Mouse (Mus musculus) heart, embryonic 16.5 days (tissue): Measurements from ENCODE around the gene Ccl25. TPM values are rescaled to one million over a fixed set of nuclear protein-coding genes. Genes with fewer than 3 reads are reported as not detected.
A peak's percentile ranks its signal among the peaks of the same experiment; 100 is the strongest.

ENCODE experiments used
- ATAC-seq: fragments of 200-750 bp; cut with Nextera tagmentation; replicated peaks from 2 replicates; pipeline ENCODE4 v1.8.0; 2017; ENCODE audit warnings: moderate number of reproducible peaks; ENCODE audit not compliant: insufficient read depth, low FRiP score; ENCODE audit errors: extremely low read depth
- H3K27ac ChIP-seq: fragments of 300-500 bp; sonication (generic); 2 replicates; pipeline ENCODE4 v1.5.1; 2014; ENCODE audit warnings: mild to moderate bottlenecking, low read length, control low read depth, moderate library complexity
- H3K27me3 ChIP-seq: fragments of 300-500 bp; sonication (generic); 2 replicates; pipeline ENCODE4 v1.6.1; 2014; ENCODE audit warnings: low read length, mixed read lengths; ENCODE audit not compliant: control insufficient read depth, insufficient read depth
- H3K36me3 ChIP-seq: fragments of 300-500 bp; sonication (generic); 2 replicates; pipeline ENCODE4 v1.6.1; 2014; ENCODE audit not compliant: control insufficient read depth, insufficient read depth
- H3K4me1 ChIP-seq: fragments of 300-500 bp; sonication (generic); 2 replicates; pipeline ENCODE4 v1.6.1; 2014; ENCODE audit warnings: low read length, mixed read lengths; ENCODE audit not compliant: control insufficient read depth, insufficient read depth
- H3K4me2 ChIP-seq: fragments of 300-500 bp; sonication (generic); 2 replicates; pipeline ENCODE4 v1.6.1; 2014; ENCODE audit warnings: low read depth, mild to moderate bottlenecking, control low read depth, low read length
- H3K4me3 ChIP-seq: fragments of 300-500 bp; sonication (generic); 2 replicates; pipeline ENCODE4 v1.5.1; 2014; ENCODE audit warnings: mild to moderate bottlenecking, control low read depth, low read length
- H3K9ac ChIP-seq: fragments of 300-500 bp; sonication (generic); 2 replicates; pipeline ENCODE4 v1.6.1; 2014; ENCODE audit warnings: low read length, control low read depth
- H3K9me3 ChIP-seq: fragments of 300-500 bp; sonication (generic); replicated peaks from 2 replicates; pipeline ENCODE4 v1.6.1; 2016; ENCODE audit warnings: low read length; ENCODE audit not compliant: control insufficient read depth
- WGBS: fragments of 180-500 bp; shearing (Covaris S2); extraction: QIAGEN DNeasy Blood & Tissue Kit; methylation state at CpG from one replicate; pipeline ENCODE4 v1.1.7; 2014; 5-methylcytosine and 5-hydroxymethylcytosine counted together
- polyA plus RNA-seq: library from polyadenylated mRNA; unstranded; fragments of >200 nt; fragmentation: Nextera tagmentation; extraction: Ambion mirVana; gene quantifications from 2 replicates; pipeline ENCODE4 v1.2.1, GENCODE M21; 2015

Ccl25 gene
- polyA plus RNA-seq: 40.8 and 79.9 TPM in 2 replicates

DNA sequence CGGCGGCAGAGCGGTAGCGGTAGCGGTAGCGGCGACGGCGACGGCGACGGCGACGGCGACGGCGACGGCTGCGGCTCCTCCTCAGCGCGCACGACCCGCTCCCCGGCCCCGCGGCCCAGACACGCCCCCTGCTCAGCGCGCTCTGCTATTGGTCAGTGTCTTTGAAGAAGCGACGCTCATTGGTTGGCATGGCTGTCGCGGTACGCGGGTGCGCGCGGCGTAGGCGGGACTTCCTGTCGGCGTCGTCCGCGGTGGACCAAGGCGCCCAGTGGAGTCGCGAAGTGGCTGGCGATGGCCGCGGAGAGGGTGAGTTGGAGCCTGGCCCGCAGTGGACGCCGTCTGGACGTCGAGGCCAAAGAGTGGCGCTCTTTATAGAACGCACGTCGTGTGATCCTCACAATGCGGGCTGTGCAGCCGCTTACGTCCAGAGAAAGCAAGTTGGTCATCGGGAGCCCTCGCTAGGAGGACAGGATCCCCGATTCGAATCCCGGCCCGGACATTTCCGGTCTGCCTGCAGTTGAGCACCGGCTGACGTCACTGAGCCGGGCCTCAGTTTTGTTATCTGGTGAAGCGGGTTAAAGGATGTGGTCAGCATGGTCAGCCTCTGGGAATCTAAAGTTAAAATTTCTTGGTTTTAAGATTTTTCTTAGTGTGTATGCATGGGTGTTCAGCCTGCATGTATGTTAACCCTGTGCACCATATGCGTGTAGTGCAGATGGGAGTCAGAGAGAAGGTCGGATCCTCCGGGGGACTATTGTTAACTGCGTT lies at the start of gene Ccl25, which contains the start of gene Elavl1:
TSS of gene Ccl25 (plus strand) at position 228 of the 768 bp plus-strand sequence.
TSS of gene Elavl1 (minus strand) at position 431 of the 768 bp plus-strand sequence.
- peak; percentile 99 for ATAC-seq
- Histone ChIP-seq H3K27me3 (no peaks in the 10 kb centered on the region), H3K4me3 (peak within 1 kb of the TSS; percentile 98), H3K4me2 (peak within 1 kb of the TSS; percentile 92), H3K36me3 (peaks cover 21% of the 10 kb centered on the region), H3K27ac (peak within 1 kb of the TSS; percentile 91), H3K9ac (peak within 1 kb of the TSS; percentile 99), H3K4me1 (peaks cover 39% of the 10 kb centered on the region), H3K9me3 (no peaks in the 10 kb centered on the region)
- under 1% methylated on average over 57 of the region's 78 CpGs for WGBS

GRCm38 (mm10) chr8:4275275-4276110 lies 49.5 kb upstream of the Ccl25 start, which contains the start of gene Timm44:
Gene Timm44 (minus strand): TSS chr8:4275913.
- Histone ChIP-seq H3K4me3 (peak within 1 kb of the TSS; percentile 85), H3K27me3 (no peaks in the 10 kb centered on the region), H3K27ac (peak within 1 kb of the TSS; percentile 67), H3K4me2 (peak within 1 kb of the TSS; percentile 80), H3K9ac (peak within 1 kb of the TSS; percentile 86), H3K36me3 (peaks cover 23% of the 10 kb centered on the region), H3K4me1 (peaks cover 7% of the 10 kb centered on the region), H3K9me3 (no peaks in the 10 kb centered on the region)
- WGBS: under 1% methylated on average over 39 of the region's 39 CpGs
- peak; percentile 94 for ATAC-seq

DNA sequence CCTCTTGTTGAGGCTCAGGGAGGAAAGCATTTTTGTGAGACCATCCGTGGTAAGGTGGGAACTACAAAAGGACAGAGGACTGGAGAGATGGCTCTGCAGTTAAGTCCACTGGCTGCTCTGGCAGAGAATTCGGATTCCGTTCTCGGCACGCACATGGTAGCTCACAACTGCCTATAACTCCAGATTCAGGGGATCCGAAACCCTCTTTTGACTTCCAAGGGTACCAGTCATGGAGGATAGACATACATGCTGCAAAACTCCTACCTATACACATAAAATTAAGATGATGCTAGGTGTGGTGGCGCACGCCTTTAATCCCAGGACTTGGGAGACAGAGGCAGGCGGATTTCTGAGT lies 48.9 kb upstream of the Ccl25 start:
- peak overlapping the region; percentile 67; the same call in 1 of the 2 replicates for H3K27ac ChIP-seq
- H3K4me3 ChIP-seq: peak overlapping the region; percentile 85
- peak overlapping the region; percentile 86 for H3K9ac ChIP-seq
- H3K9me3 ChIP-seq: no peaks in the 10 kb centered on the region
- H3K4me1 ChIP-seq: peaks cover 7% of the 10 kb centered on the region
- H3K36me3 ChIP-seq: peaks cover 23% of the 10 kb centered on the region
- WGBS: 22% methylated on average over 9 of the region's 9 CpGs
- peak overlapping the region; percentile 62 for H3K4me2 ChIP-seq
- no peak; the same call in 1 of the 2 replicates for ATAC-seq
- H3K27me3 ChIP-seq: no peaks in the 10 kb centered on the region

DNA sequence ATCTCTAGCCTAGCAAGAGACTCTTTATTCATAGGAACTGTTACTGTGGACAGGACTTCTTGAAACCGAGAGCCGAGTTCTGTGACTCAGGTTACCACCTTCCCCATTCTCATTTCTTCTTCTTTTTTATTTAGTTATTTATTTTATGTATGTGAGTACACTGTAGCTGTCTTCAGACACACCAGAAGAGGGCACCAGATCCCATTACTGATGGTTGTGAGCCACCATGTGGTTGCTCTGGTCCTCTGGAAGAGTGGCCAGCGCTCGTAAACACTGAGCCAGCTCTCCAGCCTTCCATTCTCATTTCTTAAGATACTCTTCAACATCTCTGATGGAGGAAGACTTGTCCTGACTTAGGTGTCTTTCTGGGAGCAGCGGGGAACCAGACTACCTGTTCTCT lies 32.3 kb upstream of the Ccl25 start:
- 94% methylated on average over 5 of the region's 5 CpGs for WGBS
- H3K36me3 ChIP-seq: peaks cover 54% of the 10 kb centered on the region
- no peaks in the 10 kb centered on the region for H3K27me3 ChIP-seq
- no peak overlapping the region for H3K4me3 ChIP-seq
- no peaks in the 10 kb centered on the region for H3K9me3 ChIP-seq
- no peak for ATAC-seq
- H3K4me1 ChIP-seq: no peaks in the 10 kb centered on the region
- H3K4me2 ChIP-seq: no peak overlapping the region
- H3K27ac ChIP-seq: no peak overlapping the region
- H3K9ac ChIP-seq: no peak overlapping the region

GRCm38 (mm10) chr8:4297822-4298221 lies 27.2 kb upstream of the Ccl25 start:
- Histone ChIP-seq H3K4me1 (no peaks in the 10 kb centered on the region), H3K9ac (no peak overlapping the region), H3K9me3 (no peaks in the 10 kb centered on the region), H3K36me3 (peaks cover 64% of the 10 kb centered on the region), H3K4me2 (no peak overlapping the region), H3K27me3 (no peaks in the 10 kb centered on the region), H3K4me3 (no peak overlapping the region), H3K27ac (no peak overlapping the region)
- 70% methylated on average over 4 of the region's 4 CpGs for WGBS
- no peak for ATAC-seq

GRCm38 (mm10) chr8:4304124-4304547 lies 20.9 kb upstream of the Ccl25 start:
- Histone ChIP-seq H3K27me3 (no peaks in the 10 kb centered on the region), H3K27ac (no peak overlapping the region), H3K4me3 (no peak overlapping the region), H3K36me3 (peaks cover 66% of the 10 kb centered on the region), H3K4me2 (no peak overlapping the region), H3K4me1 (0 out of 2 replicates have a peak, but pooled peaks cover 3% of the 10 kb centered on the region), H3K9ac (no peak overlapping the region), H3K9me3 (no peaks in the 10 kb centered on the region)
- no peak for ATAC-seq
- 41% methylated on average over 3 of the region's 3 CpGs for WGBS

DNA sequence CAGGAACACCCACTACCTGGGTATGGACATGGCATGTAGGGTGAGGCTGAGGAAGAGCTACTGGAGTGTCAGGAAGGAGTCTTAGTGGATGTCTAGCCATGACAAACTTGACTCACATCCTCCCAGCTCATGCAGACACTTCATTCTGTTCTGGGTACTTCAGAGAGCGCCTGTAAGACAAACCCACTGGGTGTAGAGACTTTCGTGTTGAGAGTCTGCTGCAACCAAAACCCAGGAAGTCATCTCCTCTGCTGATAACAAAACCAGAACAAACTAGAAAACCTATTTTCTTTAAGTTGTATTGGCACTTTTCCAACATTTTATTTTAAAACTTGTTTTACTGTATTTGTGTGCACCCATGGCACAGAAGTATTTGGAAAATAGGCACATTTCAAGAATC lies 19.2 kb upstream of the Ccl25 start:
- Histone ChIP-seq H3K4me2 (no peak overlapping the region), H3K9me3 (no peaks in the 10 kb centered on the region), H3K4me3 (no peak overlapping the region), H3K4me1 (0 out of 2 replicates have a peak, but pooled peaks cover 3% of the 10 kb centered on the region), H3K27me3 (no peaks in the 10 kb centered on the region), H3K9ac (no peak overlapping the region), H3K36me3 (peaks cover 67% of the 10 kb centered on the region), H3K27ac (no peak overlapping the region)
- ATAC-seq: no peak
- 81% methylated on average over 2 of the region's 2 CpGs for WGBS

- no peak overlapping the region for H3K4me2 ChIP-seq
- no peak overlapping the region for H3K9ac ChIP-seq
- H3K36me3 ChIP-seq: peaks cover 31% of the 10 kb centered on the region
- no peaks in the 10 kb centered on the region for H3K27me3 ChIP-seq
- no peak overlapping the region for H3K27ac ChIP-seq
- no peaks in the 10 kb centered on the region for H3K9me3 ChIP-seq
- ATAC-seq: no peak
- peaks cover 4% of the 10 kb centered on the region; the same call in 1 of the 2 replicates for H3K4me1 ChIP-seq
- H3K4me3 ChIP-seq: no peak overlapping the region
Measured at GRCm38 (mm10) chr8:4312104-4312503, 12.9 kb upstream of the Ccl25 start.
